Mouse (Mus musculus) brain, embryonic 14.5 days (tissue): Measurements from ENCODE around the gene Ttc38.

Experiments
- CTCF ChIP-seq: fragments of 200-500 bp; IDR thresholded peaks from 2 replicates; pipeline ENCODE4 v1.5.1; 2012; ENCODE audit warnings: inconsistent platforms, mild to moderate bottlenecking, moderate library complexity, borderline replicate concordance; ENCODE audit not compliant: insufficient read depth, insufficient read length; ENCODE audit errors: extremely low read depth
- POLR2A ChIP-seq: fragments of 200-500 bp; IDR thresholded peaks from 2 replicates; pipeline ENCODE4 v1.6.1; 2012; ENCODE audit warnings: mild to moderate bottlenecking, inconsistent platforms, borderline replicate concordance; ENCODE audit not compliant: poor library complexity, insufficient read depth, insufficient read length, severe bottlenecking; ENCODE audit errors: extremely low read depth

DNA sequence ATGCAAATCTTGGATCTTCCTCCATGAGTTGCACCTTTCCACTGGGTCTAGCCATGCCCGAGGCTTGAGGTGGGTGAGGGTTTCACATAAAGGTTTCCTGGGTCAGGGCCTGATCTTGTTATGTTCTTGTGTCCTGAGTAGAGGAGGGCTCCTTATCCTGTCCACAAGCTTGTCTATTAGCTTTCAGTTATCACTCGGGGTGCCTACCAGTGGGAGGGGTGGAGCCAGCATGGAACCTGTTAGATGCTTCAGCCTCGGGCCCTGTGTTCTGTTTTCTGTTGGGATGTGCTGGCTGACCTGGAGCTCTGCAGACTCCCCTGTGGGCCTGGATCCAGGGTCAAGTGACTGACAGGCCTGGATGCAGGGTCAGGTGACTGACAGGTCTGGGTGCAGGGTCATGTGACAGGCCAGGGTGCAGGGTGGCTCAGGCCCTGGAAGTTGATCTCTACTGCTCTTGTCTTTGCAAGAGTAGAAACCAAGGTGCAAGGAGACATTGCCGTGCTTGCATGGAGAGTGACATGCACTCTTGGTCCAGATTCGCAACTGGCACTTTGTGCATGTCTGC is 9.8 kb downstream of the Ttc38 start:
- no peak for TF ChIP-seq CTCF
- no peak for TF ChIP-seq POLR2A
